Mouse (Mus musculus): ENCODE measurements around the gene Eln. TPM values are rescaled to one million over a fixed set of nuclear protein-coding genes. Genes with fewer than 3 reads are reported as not detected.

Eln gene
- polyA plus RNA-seq (2015; fragmentation: Nextera tagmentation; extraction: Ambion mirVana): 80.6 and 103 TPM in 2 replicates

GRCm38 (mm10) chr5:134746890-134747511 lies at the start of gene Eln:
Eln (minus strand) TSS chr5:134747323.

GRCm38 (mm10) chr5:134688086-134688717 lies 58.9 kb downstream of the Eln start, which contains the start of gene Limk1:
Limk1 (minus strand) TSS chr5:134688598.

Other genes with a start within 250 kb of the Eln start
- gene Clip2, start 194.9 kb downstream of the Eln start, polyA plus RNA-seq (2015; fragmentation: Nextera tagmentation; extraction: Ambion mirVana): 8.5 and 10.6 TPM in 2 replicates
- 0.65 and 0.67 TPM in 2 replicates for gene Syna, start 187.2 kb downstream of the Eln start, polyA plus RNA-seq (2015; fragmentation: Nextera tagmentation; extraction: Ambion mirVana)
- gene Rfc2, start 166.0 kb downstream of the Eln start, polyA plus RNA-seq (2015; fragmentation: Nextera tagmentation; extraction: Ambion mirVana): 144 and 152 TPM in 2 replicates
- 1.7 and 2.2 TPM in 2 replicates for gene Lat2, start 132.3 kb downstream of the Eln start, polyA plus RNA-seq (2015; fragmentation: Nextera tagmentation; extraction: Ambion mirVana)
- gene Eif4h, start 107.8 kb downstream of the Eln start, polyA plus RNA-seq (2015; fragmentation: Nextera tagmentation; extraction: Ambion mirVana): 290 and 322 TPM in 2 replicates
- gene Limk1, start 58.7 kb downstream of the Eln start, polyA plus RNA-seq (2015; fragmentation: Nextera tagmentation; extraction: Ambion mirVana): 27.5 and 29.0 TPM in 2 replicates
- not detected in 2 replicates for gene Tmem270, start 159.4 kb upstream of the Eln start, polyA plus RNA-seq (2015; fragmentation: Nextera tagmentation; extraction: Ambion mirVana)
- gene Cldn13, start 168.2 kb upstream of the Eln start, polyA plus RNA-seq (2015; fragmentation: Nextera tagmentation; extraction: Ambion mirVana): not detected in 2 replicates
- 7.4 and 8.1 TPM in 2 replicates for gene Mettl27, start 185.0 kb upstream of the Eln start, polyA plus RNA-seq (2015; fragmentation: Nextera tagmentation; extraction: Ambion mirVana)
- gene Cldn4, start 199.6 kb upstream of the Eln start, polyA plus RNA-seq (2015; fragmentation: Nextera tagmentation; extraction: Ambion mirVana): 0.20 TPM in 1 of 2 replicates, not detected in the other
- 3.1 and 3.5 TPM in 2 replicates for gene Cldn3, start 238.9 kb upstream of the Eln start, polyA plus RNA-seq (2015; fragmentation: Nextera tagmentation; extraction: Ambion mirVana)